Mouse (Mus musculus) stomach, postnatal 0 days (tissue): ENCODE measurements around the gene Dact2. TPM values are rescaled to one million over a fixed set of nuclear protein-coding genes. Genes with fewer than 3 reads are reported as not detected.

ENCODE experiments used
- ATAC-seq: fragments of 200-750 bp; cut with Nextera tagmentation; 2 replicates; pipeline ENCODE4 v1.8.0; 2017; ENCODE audit not compliant: low FRiP score, low TSS enrichment
- DNase-seq: peaks from one replicate; pipeline ENCODE4 v3.0.0-alpha.2; 2016; ENCODE audit warnings: low spot score
- H3K27ac ChIP-seq: fragments of 300-500 bp; sonication (generic); replicated peaks from 2 replicates; pipeline ENCODE4 v1.5.1; 2014; ENCODE audit warnings: mild to moderate bottlenecking, control low read depth
- H3K27me3 ChIP-seq: fragments of 300-500 bp; sonication (generic); 2 replicates; pipeline ENCODE4 v1.6.1; 2014; ENCODE audit warnings: low read length; ENCODE audit not compliant: control insufficient read depth, insufficient read depth
- H3K36me3 ChIP-seq: fragments of 300-500 bp; sonication (generic); 2 replicates; pipeline ENCODE4 v1.6.1; 2014; ENCODE audit warnings: low read length, mixed read lengths; ENCODE audit not compliant: control insufficient read depth, insufficient read depth
- H3K4me1 ChIP-seq: fragments of 300-500 bp; sonication (generic); replicated peaks from 2 replicates; pipeline ENCODE4 v1.6.1; 2014; ENCODE audit warnings: antibody characterized with exemption; ENCODE audit not compliant: control insufficient read depth, insufficient read depth
- H3K4me2 ChIP-seq: fragments of 300-500 bp; sonication (generic); replicated peaks from 2 replicates; pipeline ENCODE4 v1.6.1; 2014; ENCODE audit warnings: low read depth, mild to moderate bottlenecking, control low read depth, moderate library complexity
- H3K4me3 ChIP-seq: fragments of 300-500 bp; sonication (generic); 2 replicates; pipeline ENCODE4 v1.5.1; 2014; ENCODE audit warnings: low read depth, low read length, control low read depth
- H3K9ac ChIP-seq: fragments of 300-500 bp; sonication (generic); 2 replicates; pipeline ENCODE4 v1.6.1; 2014; ENCODE audit warnings: mild to moderate bottlenecking, low read length, control low read depth, mixed read lengths
- H3K9me3 ChIP-seq: fragments of 300-500 bp; sonication (generic); 2 replicates; pipeline ENCODE4 v1.6.1; 2016; ENCODE audit warnings: low read length; ENCODE audit not compliant: control insufficient read depth
- CTCF ChIP-seq: IDR thresholded peaks from 2 replicates; pipeline ENCODE4 v1.5.1; 2016; ENCODE audit warnings: antibody characterized with exemption, low read depth, mild to moderate bottlenecking, moderate library complexity
- EP300 ChIP-seq: optimal IDR thresholded peaks from 2 replicates; pipeline ENCODE3; 2016; ENCODE audit warnings: antibody characterized with exemption
- WGBS: fragments of 180-500 bp; shearing (Covaris S2); extraction: QIAGEN DNeasy Blood & Tissue Kit; methylation state at CpG from one replicate; pipeline ENCODE4 v1.1.7; 2014; 5-methylcytosine and 5-hydroxymethylcytosine counted together
- polyA plus RNA-seq: library from polyadenylated mRNA; unstranded; fragments of >200 nt; fragmentation: Nextera tagmentation; extraction: Ambion mirVana; gene quantifications from 2 replicates; pipeline ENCODE4 v1.2.1, GENCODE M21; 2015

Dact2 gene
- polyA plus RNA-seq, 1 experiment from 2014 or later: 1.8 TPM

GRCm38 (mm10) chr17:14183717-14184116 lies 20.4 kb downstream of the Dact2 start:
- H3K27me3 ChIP-seq: no peaks in the 10 kb centered on the region
- DNase-seq (no peak), ATAC-seq (no peak)
- no peaks in the 10 kb centered on the region for H3K9me3 ChIP-seq
- H3K36me3 ChIP-seq: no peaks in the 10 kb centered on the region
- H3K9ac ChIP-seq: no peak overlapping the region
- TF ChIP-seq CTCF (no peak), EP300 (no peak)
- no peaks in the 10 kb centered on the region for H3K4me1 ChIP-seq
- no peak overlapping the region for H3K4me3 ChIP-seq
- H3K4me2 ChIP-seq: no peak overlapping the region
- no peak overlapping the region for H3K27ac ChIP-seq
- WGBS: 66% methylated on average over 4 of the region's 4 CpGs

- ATAC-seq: no peak
- no peaks in the 10 kb centered on the region for H3K36me3 ChIP-seq
- no peak for DNase-seq
- 53% methylated on average over 3 of the region's 3 CpGs for WGBS
- no peak overlapping the region for H3K4me3 ChIP-seq
- no peak overlapping the region for H3K27ac ChIP-seq
- H3K9ac ChIP-seq: no peak overlapping the region
- H3K4me2 ChIP-seq: no peak overlapping the region
- no peaks in the 10 kb centered on the region for H3K9me3 ChIP-seq
- H3K27me3 ChIP-seq: no peaks in the 10 kb centered on the region
- TF ChIP-seq EP300: no peak
- TF ChIP-seq CTCF: no peak
- no peaks in the 10 kb centered on the region for H3K4me1 ChIP-seq
Observed at GRCm38 (mm10) chr17:14182860-14183259, 21.2 kb downstream of the Dact2 start.

DNA sequence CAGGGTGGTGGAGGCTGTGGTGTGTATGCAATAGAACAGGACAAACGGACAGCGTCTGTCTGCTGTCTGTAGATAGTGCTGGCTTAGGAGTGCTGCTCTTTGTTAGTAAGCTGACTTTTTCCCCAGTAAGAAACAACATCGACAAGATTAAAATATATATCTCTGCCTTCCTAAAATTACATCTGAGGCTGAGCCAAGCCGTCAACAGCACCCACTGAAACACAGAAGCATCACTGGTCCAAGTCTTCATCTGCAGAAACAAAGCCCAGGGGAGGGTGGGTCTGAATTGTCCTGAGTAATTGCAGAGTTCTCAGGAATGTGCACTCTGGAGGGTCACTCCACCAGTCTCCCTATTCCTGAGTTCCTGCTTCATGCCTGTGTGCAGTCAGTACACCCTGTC lies 25.2 kb downstream of the Dact2 start:
- Histone ChIP-seq H3K27me3 (no peaks in the 10 kb centered on the region), H3K36me3 (no peaks in the 10 kb centered on the region), H3K9ac (no peak overlapping the region), H3K9me3 (no peaks in the 10 kb centered on the region), H3K4me1 (no peaks in the 10 kb centered on the region), H3K4me2 (no peak overlapping the region), H3K27ac (no peak overlapping the region), H3K4me3 (no peak overlapping the region)
- DNase-seq (no peak), ATAC-seq (no peak)
- WGBS: 58% methylated on average over 4 of the region's 4 CpGs
- TF ChIP-seq CTCF (no peak), EP300 (no peak)

DNA sequence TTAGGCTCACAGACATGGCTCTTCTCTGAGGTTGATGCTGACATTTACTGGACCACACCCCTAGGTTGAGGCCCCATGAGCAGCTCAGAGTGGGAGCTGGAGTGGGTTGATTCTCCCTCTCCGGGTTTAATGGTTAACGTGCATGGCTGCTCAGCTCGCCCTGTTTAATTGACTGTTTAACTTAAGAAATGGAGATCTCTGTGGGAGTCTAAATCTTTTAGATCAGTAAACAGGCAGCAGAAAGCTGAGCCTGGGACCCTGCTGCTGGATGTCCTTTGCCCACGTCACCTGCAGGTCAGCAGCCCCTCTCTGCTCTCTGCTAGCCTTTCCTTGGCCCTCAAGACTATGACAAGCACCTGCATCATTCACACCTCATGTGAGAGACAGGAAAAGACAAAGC lies 25.6 kb downstream of the Dact2 start:
- H3K4me1 ChIP-seq: no peaks in the 10 kb centered on the region; the same call in 1 of the 2 replicates
- no peaks in the 10 kb centered on the region for H3K36me3 ChIP-seq
- no peak overlapping the region for H3K27ac ChIP-seq
- no peaks in the 10 kb centered on the region for H3K27me3 ChIP-seq
- H3K4me3 ChIP-seq: no peak overlapping the region
- H3K4me2 ChIP-seq: no peak overlapping the region
- no peak for DNase-seq
- H3K9ac ChIP-seq: no peak overlapping the region
- no peak for TF ChIP-seq CTCF
- no peak for TF ChIP-seq EP300
- H3K9me3 ChIP-seq: no peaks in the 10 kb centered on the region
- WGBS: 40% methylated on average over 4 of the region's 4 CpGs
- no peak for ATAC-seq

DNA sequence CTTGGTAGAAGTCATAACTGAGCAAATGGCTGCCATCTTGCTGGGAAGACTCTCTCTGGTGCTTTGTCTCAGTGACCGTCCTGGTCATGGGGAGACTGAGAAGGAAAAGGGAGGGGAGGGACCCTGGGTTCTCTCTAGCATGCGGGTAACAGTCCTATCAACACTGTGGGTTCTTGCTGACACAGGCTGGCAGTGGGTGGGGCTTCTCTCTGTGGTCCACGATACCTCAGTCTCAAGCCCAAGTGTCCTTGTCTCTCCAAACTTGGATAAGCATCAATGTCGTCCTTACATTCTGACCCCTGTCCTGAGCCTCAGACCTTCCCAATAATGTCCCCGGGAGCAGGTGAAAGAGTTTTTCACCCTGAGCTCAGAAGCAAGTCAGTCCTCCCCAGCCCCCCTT lies 26.1 kb downstream of the Dact2 start:
- Histone ChIP-seq H3K9ac (no peak overlapping the region), H3K27me3 (no peaks in the 10 kb centered on the region), H3K4me3 (no peak overlapping the region), H3K4me2 (no peak overlapping the region), H3K4me1 (no peaks in the 10 kb centered on the region; the same call in 1 of the 2 replicates), H3K36me3 (no peaks in the 10 kb centered on the region), H3K27ac (no peak overlapping the region), H3K9me3 (no peaks in the 10 kb centered on the region)
- no peak for ATAC-seq
- no peak for DNase-seq
- TF ChIP-seq EP300 (no peak), CTCF (no peak)
- WGBS: 51% methylated on average over 5 of the region's 5 CpGs

DNA sequence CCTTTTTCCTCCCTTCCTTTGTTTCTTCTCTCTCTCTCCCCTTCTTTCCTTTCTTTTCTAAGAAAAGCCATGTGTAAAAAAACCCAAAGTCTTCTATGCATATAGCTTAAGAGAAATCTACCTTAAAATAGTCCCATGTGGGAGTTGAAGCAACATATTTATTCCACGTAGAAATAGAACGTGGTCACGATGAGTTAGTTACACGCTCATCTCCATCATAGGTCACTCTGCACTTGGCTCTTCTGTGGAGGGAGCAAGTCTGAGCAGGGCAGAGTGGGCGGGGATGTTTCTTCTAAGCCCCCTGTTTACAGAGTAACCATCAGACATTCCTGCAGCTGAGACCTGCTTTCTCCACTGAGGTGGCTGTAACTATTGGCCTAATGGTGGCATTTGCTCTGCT lies 27.1 kb downstream of the Dact2 start:
- no peaks in the 10 kb centered on the region for H3K36me3 ChIP-seq
- WGBS: 57% methylated on average over 5 of the region's 5 CpGs
- no peak overlapping the region for H3K4me3 ChIP-seq
- no peaks in the 10 kb centered on the region for H3K27me3 ChIP-seq
- no peaks in the 10 kb centered on the region for H3K9me3 ChIP-seq
- peaks cover 2% of the 10 kb centered on the region; the same call in 1 of the 2 replicates for H3K4me1 ChIP-seq
- DNase-seq (no peak), ATAC-seq (no peak)
- no peak for TF ChIP-seq EP300
- no peak for TF ChIP-seq CTCF
- no peak overlapping the region for H3K4me2 ChIP-seq
- no peak overlapping the region for H3K9ac ChIP-seq
- no peak overlapping the region for H3K27ac ChIP-seq
